Mouse (Mus musculus) spleen, adult 2 months (tissue): ENCODE measurements around the gene Igfbpl1.

Experiments used
- CTCF ChIP-seq: fragments of 200-500 bp; IDR thresholded peaks from 2 replicates; pipeline ENCODE4 v1.5.1; 2011; ENCODE audit warnings: mild to moderate bottlenecking, inconsistent platforms; ENCODE audit not compliant: insufficient read depth, insufficient read length, insufficient replicate concordance; ENCODE audit errors: extremely low read depth
- POLR2A ChIP-seq: fragments of 200-500 bp; IDR thresholded peaks from 2 replicates; pipeline ENCODE4 v1.6.1; 2011; ENCODE audit warnings: low read depth, low read length, inconsistent platforms

- TF ChIP-seq POLR2A = no peak
- TF ChIP-seq CTCF = no peak
These were observed 30.0 kb downstream of the Igfbpl1 start for GRCm38 (mm10) chr4:45796760-45797159.
